Mouse (Mus musculus): ENCODE results near the gene Zranb3. TPM values are rescaled to one million over a fixed set of nuclear protein-coding genes. Genes with fewer than 3 reads are reported as not detected.
"Not testable (repeated sequence)": the region's sequence is repeated elsewhere in the genome, so short reads cannot be mapped to it uniquely, and the experiment has no call there.

The Zranb3 gene
- 3.4 and 3.8 TPM in 2 replicates for polyA plus RNA-seq (2012; rRNA removed)

GRCm38 (mm10) chr1:128102641-128103461 is at the start of gene Zranb3, which contains the start of gene R3hdm1:
Gene Zranb3, minus strand, starts transcription at chr1:128103047.
Gene R3hdm1, plus strand, starts transcription at chr1:128103301.
- DNase-seq (ENCODE audit: low spot score), result peak; percentile 76

GRCm38 (mm10) chr1:128141737-128142136 is 38.9 kb upstream of the Zranb3 start:
- DNase-seq (ENCODE audit: low spot score), result no peak

GRCm38 (mm10) chr1:128141039-128141438 is 38.2 kb upstream of the Zranb3 start:
- no peak for DNase-seq (ENCODE audit: low spot score)

- not testable (repeated sequence) for DNase-seq (ENCODE audit: low spot score)
Measured at GRCm38 (mm10) chr1:128136222-128136621, 33.4 kb upstream of the Zranb3 start.

- no peak for DNase-seq (ENCODE audit: low spot score)
Measured at GRCm38 (mm10) chr1:128120913-128121627, 18.2 kb upstream of the Zranb3 start.

- no peak for DNase-seq (ENCODE audit: low spot score)
Measured at GRCm38 (mm10) chr1:128103520-128104088, 757 bp upstream of the Zranb3 start.

- no peak for DNase-seq (ENCODE audit: low spot score)
Measured at GRCm38 (mm10) chr1:128102251-128102640, 601 bp downstream of the Zranb3 start.

- no peak for DNase-seq (ENCODE audit: low spot score)
Measured at GRCm38 (mm10) chr1:128098309-128098708, 4.5 kb downstream of the Zranb3 start.

- DNase-seq (ENCODE audit: low spot score), result no peak
Measured at GRCm38 (mm10) chr1:128094686-128095085, 8.2 kb downstream of the Zranb3 start.

GRCm38 (mm10) chr1:128082800-128083199 is 20.0 kb downstream of the Zranb3 start:
- DNase-seq (ENCODE audit: low spot score), result no peak

GRCm38 (mm10) chr1:128081873-128082272 is 21.0 kb downstream of the Zranb3 start:
- DNase-seq (ENCODE audit: low spot score), result no peak

GRCm38 (mm10) chr1:128080936-128081696 is 21.7 kb downstream of the Zranb3 start:
- no peak for DNase-seq (ENCODE audit: low spot score)

- DNase-seq (ENCODE audit: low spot score), result no peak
Measured at GRCm38 (mm10) chr1:128078646-128079045, 24.2 kb downstream of the Zranb3 start.

GRCm38 (mm10) chr1:128077788-128078187 is 25.1 kb downstream of the Zranb3 start:
- no peak for DNase-seq (ENCODE audit: low spot score)

- no peak for DNase-seq (ENCODE audit: low spot score)
Measured at GRCm38 (mm10) chr1:128076791-128077479, 25.9 kb downstream of the Zranb3 start.

- DNase-seq (ENCODE audit: low spot score), result no peak
Measured at GRCm38 (mm10) chr1:128073051-128073450, 29.8 kb downstream of the Zranb3 start.

GRCm38 (mm10) chr1:128070003-128070402 is 32.8 kb downstream of the Zranb3 start:
- no peak for DNase-seq (ENCODE audit: low spot score)

GRCm38 (mm10) chr1:128068945-128069397 is 33.9 kb downstream of the Zranb3 start:
- DNase-seq (ENCODE audit: low spot score), result no peak

- DNase-seq (ENCODE audit: low spot score), result no peak
Measured at GRCm38 (mm10) chr1:128064716-128065115, 38.1 kb downstream of the Zranb3 start.

GRCm38 (mm10) chr1:128062167-128062566 is 40.7 kb downstream of the Zranb3 start:
- DNase-seq (ENCODE audit: low spot score), result no peak

- DNase-seq (ENCODE audit: low spot score), result no peak
Measured at GRCm38 (mm10) chr1:128061401-128061800, 41.4 kb downstream of the Zranb3 start.

All from urinary bladder, adult 2 months (tissue).